Mouse (Mus musculus) heart, embryonic 15.5 days (tissue): ENCODE results near the gene Chrna4. TPM values are rescaled to one million over a fixed set of nuclear protein-coding genes. Genes with fewer than 3 reads are reported as not detected.

ENCODE experiments used
- ATAC-seq: fragments of 200-750 bp; cut with Nextera tagmentation; replicated peaks from 2 replicates; pipeline ENCODE4 v1.8.0; 2017; ENCODE audit warnings: low read depth, moderate TSS enrichment; ENCODE audit not compliant: insufficient number of reproducible peaks, insufficient read depth, low FRiP score
- H3K27ac ChIP-seq: fragments of 300-500 bp; sonication (generic); 2 replicates; pipeline ENCODE4 v1.5.1; 2015; ENCODE audit warnings: mild to moderate bottlenecking, inconsistent platforms
- H3K27me3 ChIP-seq: fragments of 300-500 bp; sonication (generic); 2 replicates; pipeline ENCODE4 v1.6.1; 2015; ENCODE audit warnings: inconsistent platforms
- H3K36me3 ChIP-seq: fragments of 300-500 bp; sonication (generic); 2 replicates; pipeline ENCODE4 v1.6.1; 2015; ENCODE audit warnings: mild to moderate bottlenecking, inconsistent platforms
- H3K4me1 ChIP-seq: fragments of 300-500 bp; sonication (generic); replicated peaks from 2 replicates; pipeline ENCODE4 v1.6.1; 2015; ENCODE audit warnings: inconsistent platforms
- H3K4me2 ChIP-seq: fragments of 300-500 bp; sonication (generic); 2 replicates; pipeline ENCODE4 v1.6.1; 2015; ENCODE audit warnings: inconsistent platforms, mild to moderate bottlenecking, moderate library complexity
- H3K4me3 ChIP-seq: fragments of 300-500 bp; sonication (generic); 2 replicates; pipeline ENCODE4 v1.5.1; 2015; ENCODE audit warnings: mild to moderate bottlenecking, inconsistent platforms
- H3K9ac ChIP-seq: fragments of 300-500 bp; sonication (generic); 2 replicates; pipeline ENCODE4 v1.6.1; 2015; ENCODE audit warnings: mild to moderate bottlenecking, inconsistent platforms
- H3K9me3 ChIP-seq: fragments of 300-500 bp; sonication (generic); replicated peaks from 2 replicates; pipeline ENCODE4 v1.6.1; 2016; ENCODE audit warnings: inconsistent platforms
- WGBS: fragments of 180-500 bp; shearing (Covaris S2); methylation state at CpG from one replicate; pipeline ENCODE4 v1.1.7; 2015; ENCODE audit warnings: mixed read lengths; 5-methylcytosine and 5-hydroxymethylcytosine counted together
- polyA plus RNA-seq: library from polyadenylated mRNA; unstranded; fragments of >200 nt; fragmentation: Nextera tagmentation; extraction: Ambion mirVana; gene quantifications from 2 replicates; pipeline ENCODE4 v1.2.1, GENCODE M21; 2015

Gene Chrna4
- polyA plus RNA-seq, 1 experiment from 2014 or later: 0.28 TPM

GRCm38 (mm10) chr2:181036561-181036960 lies 6.8 kb downstream of the Chrna4 start:
- Histone ChIP-seq H3K9me3 (no peaks in the 10 kb centered on the region), H3K9ac (no peak overlapping the region), H3K4me2 (no peak overlapping the region), H3K36me3 (no peaks in the 10 kb centered on the region), H3K4me3 (no peak overlapping the region), H3K27ac (no peak overlapping the region), H3K4me1 (peaks cover 27% of the 10 kb centered on the region), H3K27me3 (peaks cover 96% of the 10 kb centered on the region)
- WGBS: 63% methylated on average over 6 of the region's 6 CpGs
- ATAC-seq: no peak

- Histone ChIP-seq H3K36me3 (no peaks in the 10 kb centered on the region), H3K27ac (no peak overlapping the region), H3K4me3 (no peak overlapping the region), H3K27me3 (peaks cover 96% of the 10 kb centered on the region), H3K4me1 (peaks cover 27% of the 10 kb centered on the region), H3K4me2 (no peak overlapping the region), H3K9me3 (no peaks in the 10 kb centered on the region), H3K9ac (no peak overlapping the region)
- ATAC-seq: no peak
- WGBS: 77% methylated on average over 7 of the region's 7 CpGs
These were observed 8.2 kb downstream of the Chrna4 start for GRCm38 (mm10) chr2:181035186-181035585.

- no peak for ATAC-seq
- no peak overlapping the region for H3K27ac ChIP-seq
- no peak overlapping the region for H3K4me3 ChIP-seq
- H3K9ac ChIP-seq: no peak overlapping the region
- peaks cover 96% of the 10 kb centered on the region for H3K27me3 ChIP-seq
- WGBS: 24% methylated on average over 6 of the region's 6 CpGs
- no peaks in the 10 kb centered on the region for H3K36me3 ChIP-seq
- no peaks in the 10 kb centered on the region for H3K9me3 ChIP-seq
- H3K4me1 ChIP-seq: peaks cover 15% of the 10 kb centered on the region
- H3K4me2 ChIP-seq: no peak overlapping the region
These were observed 10.0 kb downstream of the Chrna4 start for GRCm38 (mm10) chr2:181033310-181033709.

- Histone ChIP-seq H3K27me3 (peaks cover 96% of the 10 kb centered on the region), H3K4me2 (no peak overlapping the region), H3K4me1 (peaks cover 15% of the 10 kb centered on the region), H3K36me3 (no peaks in the 10 kb centered on the region), H3K9ac (no peak overlapping the region), H3K9me3 (no peaks in the 10 kb centered on the region), H3K4me3 (no peak overlapping the region), H3K27ac (no peak overlapping the region)
- no peak for ATAC-seq
- 29% methylated on average over 5 of the region's 5 CpGs for WGBS
These were observed 10.9 kb downstream of the Chrna4 start for GRCm38 (mm10) chr2:181032407-181032806.

GRCm38 (mm10) chr2:181031406-181031934 lies 11.9 kb downstream of the Chrna4 start:
- Histone ChIP-seq H3K4me1 (peaks cover 15% of the 10 kb centered on the region), H3K27me3 (peaks cover 87% of the 10 kb centered on the region), H3K36me3 (no peaks in the 10 kb centered on the region), H3K4me2 (no peak overlapping the region), H3K9ac (no peak overlapping the region), H3K27ac (no peak overlapping the region), H3K9me3 (no peaks in the 10 kb centered on the region), H3K4me3 (no peak overlapping the region)
- WGBS: 76% methylated on average over 11 of the region's 11 CpGs
- no peak for ATAC-seq

GRCm38 (mm10) chr2:181008339-181008738 lies 35.0 kb downstream of the Chrna4 start:
- Histone ChIP-seq H3K9me3 (no peaks in the 10 kb centered on the region), H3K27me3 (peaks cover 39% of the 10 kb centered on the region), H3K4me2 (no peak overlapping the region), H3K4me1 (no peaks in the 10 kb centered on the region), H3K9ac (no peak overlapping the region), H3K4me3 (no peak overlapping the region), H3K27ac (no peak overlapping the region), H3K36me3 (no peaks in the 10 kb centered on the region)
- ATAC-seq: no peak
- 77% methylated on average over 5 of the region's 5 CpGs for WGBS

GRCm38 (mm10) chr2:181007054-181007453 lies 36.3 kb downstream of the Chrna4 start:
- H3K4me2 ChIP-seq: no peak overlapping the region
- H3K27ac ChIP-seq: no peak overlapping the region
- H3K4me1 ChIP-seq: no peaks in the 10 kb centered on the region
- no peak overlapping the region for H3K9ac ChIP-seq
- 69% methylated on average over 4 of the region's 4 CpGs for WGBS
- no peaks in the 10 kb centered on the region for H3K9me3 ChIP-seq
- no peak for ATAC-seq
- no peak overlapping the region for H3K4me3 ChIP-seq
- H3K36me3 ChIP-seq: no peaks in the 10 kb centered on the region
- peaks cover 30% of the 10 kb centered on the region for H3K27me3 ChIP-seq

- Histone ChIP-seq H3K4me2 (no peak overlapping the region), H3K4me3 (no peak overlapping the region), H3K4me1 (no peaks in the 10 kb centered on the region), H3K36me3 (no peaks in the 10 kb centered on the region), H3K27me3 (peaks cover 20% of the 10 kb centered on the region), H3K9me3 (no peaks in the 10 kb centered on the region), H3K27ac (no peak overlapping the region), H3K9ac (no peak overlapping the region)
- WGBS: 59% methylated on average over 3 of the region's 3 CpGs
- ATAC-seq: no peak
These were observed 46.4 kb downstream of the Chrna4 start for GRCm38 (mm10) chr2:180996905-180997304.

GRCm38 (mm10) chr2:180996436-180996835 lies 46.9 kb downstream of the Chrna4 start:
- peaks cover 20% of the 10 kb centered on the region for H3K27me3 ChIP-seq
- H3K4me2 ChIP-seq: no peak overlapping the region
- no peak overlapping the region for H3K27ac ChIP-seq
- no peaks in the 10 kb centered on the region for H3K9me3 ChIP-seq
- H3K36me3 ChIP-seq: no peaks in the 10 kb centered on the region
- H3K4me1 ChIP-seq: no peaks in the 10 kb centered on the region
- no peak overlapping the region for H3K9ac ChIP-seq
- no peak overlapping the region for H3K4me3 ChIP-seq
- 9% methylated on average over 5 of the region's 5 CpGs for WGBS
- no peak for ATAC-seq

- Histone ChIP-seq H3K27me3 (peaks cover 15% of the 10 kb centered on the region; the same call in 1 of the 2 replicates), H3K4me2 (no peak overlapping the region), H3K4me3 (no peak overlapping the region), H3K36me3 (no peaks in the 10 kb centered on the region), H3K9me3 (no peaks in the 10 kb centered on the region), H3K9ac (no peak overlapping the region), H3K4me1 (no peaks in the 10 kb centered on the region), H3K27ac (no peak overlapping the region)
- ATAC-seq: no peak
- 73% methylated on average over 4 of the region's 4 CpGs for WGBS
These were observed 47.9 kb downstream of the Chrna4 start for GRCm38 (mm10) chr2:180995457-180995856.

- WGBS: 58% methylated on average over 2 of the region's 2 CpGs
- Histone ChIP-seq H3K27ac (no peak overlapping the region), H3K9ac (no peak overlapping the region), H3K4me1 (no peaks in the 10 kb centered on the region), H3K9me3 (no peaks in the 10 kb centered on the region), H3K4me3 (no peak overlapping the region), H3K4me2 (no peak overlapping the region), H3K27me3 (peaks cover 15% of the 10 kb centered on the region; the same call in 1 of the 2 replicates), H3K36me3 (no peaks in the 10 kb centered on the region)
- no peak for ATAC-seq
These were observed 49.0 kb downstream of the Chrna4 start for GRCm38 (mm10) chr2:180994360-180994759.

- no peak for ATAC-seq
- WGBS: 60% methylated on average over 4 of the region's 4 CpGs
- no peak overlapping the region for H3K9ac ChIP-seq
These were observed 53.0 kb downstream of the Chrna4 start for GRCm38 (mm10) chr2:180990347-180990746.

More at GRCm38 (mm10) chr2:180990347-180990746, 53.0 kb downstream of the Chrna4 start:
- no peak overlapping the region for H3K4me2 ChIP-seq
- peaks cover 10% of the 10 kb centered on the region for H3K4me1 ChIP-seq
- H3K27ac ChIP-seq: no peak overlapping the region
- H3K9me3 ChIP-seq: no peaks in the 10 kb centered on the region
- H3K27me3 ChIP-seq: peaks cover 11% of the 10 kb centered on the region; the same call in 1 of the 2 replicates
- no peaks in the 10 kb centered on the region for H3K36me3 ChIP-seq
- H3K4me3 ChIP-seq: no peak overlapping the region
